Mouse (Mus musculus): ENCODE measurements around the gene 9430007A20Rik. TPM values are rescaled to one million over a fixed set of nuclear protein-coding genes. Genes with fewer than 3 reads are reported as not detected.
"Not testable (repeated sequence)": the region's sequence is repeated elsewhere in the genome, so short reads cannot be mapped to it uniquely, and the experiment has no call there.

Gene 9430007A20Rik
- not detected in 2 replicates for polyA plus RNA-seq (2015; fragmentation: Nextera tagmentation; extraction: Ambion mirVana)

DNA sequence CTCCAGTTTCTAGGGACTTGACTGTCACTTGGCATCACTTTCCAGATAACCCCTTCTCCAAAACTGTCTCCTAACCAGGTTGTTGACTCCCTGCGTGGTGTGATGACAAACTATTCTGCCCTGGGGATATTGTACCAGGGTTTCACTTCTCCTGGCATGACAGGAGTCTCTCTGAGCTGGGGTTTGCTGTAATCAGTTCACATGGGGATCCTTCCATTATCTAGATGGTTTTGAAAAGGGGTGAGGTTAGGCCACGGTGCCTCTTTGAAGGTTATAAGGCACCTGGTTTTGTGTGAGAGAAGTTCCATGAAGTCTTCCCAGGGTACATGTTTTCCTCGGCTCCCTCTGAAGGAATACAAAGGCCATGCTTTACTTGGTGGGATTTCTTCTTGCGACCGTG, at the start of gene 9430007A20Rik:
Gene 9430007A20Rik (plus strand): TSS at position 301 of the 400 bp plus-strand sequence.
- no peak within 1 kb of the TSS for H3K9ac ChIP-seq (ENCODE audit: low read depth, low read length)
- H3K4me3 ChIP-seq (ENCODE audit: low read depth, low read length) = no peak within 1 kb of the TSS
- WGBS = 74% methylated on average over 5 of the region's 5 CpGs
- no peaks in the 10 kb centered on the region for H3K4me1 ChIP-seq (replicated peaks; ENCODE audit: control insufficient read depth, insufficient read depth, low read length)
- no peaks in the 10 kb centered on the region for H3K36me3 ChIP-seq (ENCODE audit: control insufficient read depth, insufficient read depth)
- H3K4me2 ChIP-seq (replicated peaks; ENCODE audit: low read depth) = no peak within 1 kb of the TSS
- H3K27ac ChIP-seq (ENCODE audit: low read depth, low read length) = no peak within 1 kb of the TSS
- TF ChIP-seq CTCF (IDR thresholded peaks at IDR 0.05; ENCODE audit: low read depth) = no peak
- no peaks in the 10 kb centered on the region for H3K27me3 ChIP-seq (replicated peaks; ENCODE audit: control insufficient read depth, insufficient read depth, low read length)
- ATAC-seq = no peak
- H3K9me3 ChIP-seq (ENCODE audit: control insufficient read depth) = no peaks in the 10 kb centered on the region

DNA sequence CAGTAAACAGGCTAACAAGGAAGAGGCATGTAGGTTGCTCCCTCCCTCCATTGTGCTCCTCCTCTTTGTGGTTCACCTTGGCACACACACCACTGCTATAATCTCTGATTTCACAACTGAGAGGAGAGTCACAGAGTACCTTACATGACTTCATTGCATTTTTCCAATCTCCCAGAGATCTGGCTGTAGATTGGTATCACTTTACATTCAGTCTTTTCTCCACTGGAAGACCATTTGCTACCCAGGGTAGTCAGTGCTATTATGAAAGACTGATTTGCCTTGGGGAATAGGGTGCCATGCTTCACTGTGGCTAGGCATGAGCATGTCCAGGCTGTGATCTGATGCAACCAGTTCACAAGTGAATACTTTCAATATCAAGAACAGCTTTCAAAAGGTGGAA, 26.3 kb upstream of the 9430007A20Rik start:
- no peak for TF ChIP-seq CTCF (IDR thresholded peaks at IDR 0.05; ENCODE audit: low read depth)
- Histone ChIP-seq H3K4me3 (ENCODE audit: low read depth, low read length) (no peak overlapping the region), H3K4me2 (replicated peaks; ENCODE audit: low read depth) (no peak overlapping the region), H3K27me3 (replicated peaks; ENCODE audit: control insufficient read depth, insufficient read depth, low read length) (no peaks in the 10 kb centered on the region), H3K27ac (ENCODE audit: low read depth, low read length) (no peak overlapping the region), H3K9ac (ENCODE audit: low read depth, low read length) (no peak overlapping the region), H3K36me3 (ENCODE audit: control insufficient read depth, insufficient read depth) (no peaks in the 10 kb centered on the region), H3K4me1 (replicated peaks; ENCODE audit: control insufficient read depth, insufficient read depth, low read length) (no peaks in the 10 kb centered on the region), H3K9me3 (ENCODE audit: control insufficient read depth) (no peaks in the 10 kb centered on the region)
- no peak for ATAC-seq

DNA sequence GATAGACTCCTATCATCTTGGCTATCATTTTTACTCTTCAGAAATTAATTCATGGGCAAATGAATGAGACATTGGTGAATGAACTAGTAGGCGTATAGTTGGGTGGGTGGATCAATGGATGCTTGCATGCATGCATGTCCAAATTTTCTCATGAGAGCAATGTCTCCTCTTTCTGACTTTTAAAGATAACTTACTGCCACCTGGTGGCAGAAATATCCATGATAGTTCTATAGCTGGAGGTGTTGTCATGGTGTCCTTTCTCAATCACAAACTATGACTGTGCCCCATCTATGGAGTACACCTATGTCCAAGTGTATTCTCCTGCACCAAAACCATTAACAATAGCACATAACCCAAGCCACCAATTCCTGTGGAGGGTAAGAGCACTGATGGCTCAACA, 13.1 kb upstream of the 9430007A20Rik start:
- ATAC-seq = no peak
- Histone ChIP-seq H3K9ac (ENCODE audit: low read depth, low read length) (no peak overlapping the region), H3K4me1 (replicated peaks; ENCODE audit: control insufficient read depth, insufficient read depth, low read length) (no peaks in the 10 kb centered on the region), H3K4me2 (replicated peaks; ENCODE audit: low read depth) (no peak overlapping the region), H3K4me3 (ENCODE audit: low read depth, low read length) (no peak overlapping the region), H3K9me3 (ENCODE audit: control insufficient read depth) (0 out of 2 replicates have a peak, but pooled peaks cover 3% of the 10 kb centered on the region), H3K27me3 (replicated peaks; ENCODE audit: control insufficient read depth, insufficient read depth, low read length) (no peaks in the 10 kb centered on the region), H3K27ac (ENCODE audit: low read depth, low read length) (no peak overlapping the region), H3K36me3 (ENCODE audit: control insufficient read depth, insufficient read depth) (no peaks in the 10 kb centered on the region)
- no peak for TF ChIP-seq CTCF (IDR thresholded peaks at IDR 0.05; ENCODE audit: low read depth)
- WGBS = 74% methylated on average over 1 of the region's 1 CpGs

DNA sequence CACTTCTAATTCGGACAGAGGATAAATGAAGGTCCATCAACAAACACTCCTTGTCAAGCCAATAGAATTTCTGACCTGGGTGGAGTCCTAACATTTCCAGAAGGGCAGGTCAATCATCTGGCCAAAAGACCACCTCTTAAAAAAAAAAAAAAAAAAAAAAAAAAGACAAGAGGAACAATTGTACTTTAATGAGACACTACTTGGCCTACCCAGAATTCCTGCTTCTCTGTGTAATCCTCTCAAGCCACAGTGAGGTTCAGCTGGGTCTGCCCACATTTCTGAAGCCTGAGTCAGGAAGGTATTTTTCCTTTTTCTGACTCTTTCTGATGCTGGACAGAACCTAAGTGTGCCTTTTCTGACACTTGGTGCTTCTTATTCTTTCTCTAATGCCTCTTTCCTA, 25.1 kb downstream of the 9430007A20Rik start:
- no peaks in the 10 kb centered on the region for H3K4me1 ChIP-seq (replicated peaks; ENCODE audit: control insufficient read depth, insufficient read depth, low read length)
- H3K9me3 ChIP-seq (ENCODE audit: control insufficient read depth) = no peaks in the 10 kb centered on the region
- WGBS = 70% methylated on average over 1 of the region's 1 CpGs
- H3K9ac ChIP-seq (ENCODE audit: low read depth, low read length) = no peak overlapping the region
- no peak for TF ChIP-seq CTCF (IDR thresholded peaks at IDR 0.05; ENCODE audit: low read depth)
- no peaks in the 10 kb centered on the region for H3K27me3 ChIP-seq (replicated peaks; ENCODE audit: control insufficient read depth, insufficient read depth, low read length)
- no peak overlapping the region for H3K4me2 ChIP-seq (replicated peaks; ENCODE audit: low read depth)
- no peak for ATAC-seq
- no peak overlapping the region for H3K4me3 ChIP-seq (ENCODE audit: low read depth, low read length)
- H3K36me3 ChIP-seq (ENCODE audit: control insufficient read depth, insufficient read depth) = no peaks in the 10 kb centered on the region
- H3K27ac ChIP-seq (ENCODE audit: low read depth, low read length) = no peak overlapping the region

DNA sequence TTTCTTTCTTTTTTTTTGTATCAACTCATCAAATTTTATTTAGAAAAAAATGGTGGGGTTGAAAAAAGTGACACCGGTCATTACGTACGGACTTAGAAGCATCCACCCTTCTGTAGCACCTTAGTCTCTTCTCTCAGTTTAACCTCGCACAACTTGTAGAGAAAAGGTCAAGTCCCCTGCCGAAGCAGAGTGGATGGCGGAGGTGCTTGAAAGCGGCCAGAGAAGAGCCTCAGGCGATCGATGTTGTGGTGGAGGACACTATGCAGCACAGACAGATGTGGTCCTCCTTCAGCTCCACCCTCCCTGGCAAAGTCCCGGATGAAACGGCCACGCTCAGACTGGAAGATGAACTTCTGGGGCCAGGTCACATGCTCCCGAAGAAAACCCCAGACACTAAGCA, 25.7 kb downstream of the 9430007A20Rik start:
- 94% methylated on average over 13 of the region's 13 CpGs for whole genome bisulfite sequencing
- not testable (repeated sequence) for H3K4me2 ChIP-seq (replicated peaks; ENCODE audit: low read depth); H3K4me3 ChIP-seq (ENCODE audit: low read depth, low read length); H3K4me1 ChIP-seq (replicated peaks; ENCODE audit: control insufficient read depth, insufficient read depth, low read length); H3K9ac ChIP-seq (ENCODE audit: low read depth, low read length); H3K9me3 ChIP-seq (ENCODE audit: control insufficient read depth); H3K36me3 ChIP-seq (ENCODE audit: control insufficient read depth, insufficient read depth); H3K27ac ChIP-seq (ENCODE audit: low read depth, low read length); H3K27me3 ChIP-seq (replicated peaks; ENCODE audit: control insufficient read depth, insufficient read depth, low read length); ATAC-seq

DNA sequence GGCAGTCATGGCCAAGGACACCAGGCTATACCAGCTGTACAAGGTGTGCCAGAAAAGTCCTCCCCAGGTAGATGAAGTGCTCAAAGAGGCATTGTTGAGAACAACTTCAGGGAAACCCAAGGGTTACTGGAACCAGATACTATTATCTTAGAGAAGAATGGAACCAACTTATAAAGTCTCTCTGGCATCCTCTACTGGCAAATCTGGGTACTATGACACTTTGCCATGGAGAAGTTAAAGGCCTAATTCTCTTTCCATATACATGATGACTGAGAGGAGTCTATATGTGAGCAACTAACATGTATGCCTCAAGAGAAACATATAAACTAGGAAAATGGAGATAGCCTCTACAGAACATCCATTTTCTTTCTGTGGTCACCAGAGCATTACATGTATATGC, 31.5 kb downstream of the 9430007A20Rik start:
- ATAC-seq = no peak
- Histone ChIP-seq H3K27ac (ENCODE audit: low read depth, low read length) (no peak overlapping the region), H3K9ac (ENCODE audit: low read depth, low read length) (no peak overlapping the region), H3K27me3 (replicated peaks; ENCODE audit: control insufficient read depth, insufficient read depth, low read length) (no peaks in the 10 kb centered on the region), H3K4me3 (ENCODE audit: low read depth, low read length) (no peak overlapping the region), H3K4me1 (replicated peaks; ENCODE audit: control insufficient read depth, insufficient read depth, low read length) (no peaks in the 10 kb centered on the region), H3K9me3 (ENCODE audit: control insufficient read depth) (no peaks in the 10 kb centered on the region), H3K4me2 (replicated peaks; ENCODE audit: low read depth) (no peak overlapping the region), H3K36me3 (ENCODE audit: control insufficient read depth, insufficient read depth) (no peaks in the 10 kb centered on the region)
- TF ChIP-seq CTCF (IDR thresholded peaks at IDR 0.05; ENCODE audit: low read depth) = no peak

DNA sequence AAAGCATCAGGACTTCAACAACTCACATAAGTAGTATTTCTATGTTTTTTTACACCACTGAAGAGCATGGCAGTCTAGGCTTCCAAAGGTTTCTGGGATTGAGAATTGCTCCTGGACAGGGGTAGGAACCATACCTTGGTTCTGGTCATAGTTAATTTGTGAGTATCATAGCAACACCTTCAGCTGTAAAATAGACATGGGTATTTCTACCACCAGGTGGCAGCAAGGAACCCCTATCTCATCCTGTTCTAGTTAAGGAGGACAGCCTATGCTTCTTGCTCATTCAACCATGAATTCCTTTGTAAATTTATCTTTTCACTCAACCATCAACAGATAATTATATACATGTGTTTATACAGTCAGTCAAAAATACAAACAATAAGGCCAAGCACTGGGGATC, 40.2 kb downstream of the 9430007A20Rik start:
- Histone ChIP-seq H3K4me1 (replicated peaks; ENCODE audit: control insufficient read depth, insufficient read depth, low read length) (no peaks in the 10 kb centered on the region), H3K4me2 (replicated peaks; ENCODE audit: low read depth) (no peak overlapping the region), H3K27ac (ENCODE audit: low read depth, low read length) (no peak overlapping the region), H3K9ac (ENCODE audit: low read depth, low read length) (no peak overlapping the region), H3K36me3 (ENCODE audit: control insufficient read depth, insufficient read depth) (no peaks in the 10 kb centered on the region), H3K9me3 (ENCODE audit: control insufficient read depth) (no peaks in the 10 kb centered on the region), H3K27me3 (replicated peaks; ENCODE audit: control insufficient read depth, insufficient read depth, low read length) (no peaks in the 10 kb centered on the region), H3K4me3 (ENCODE audit: low read depth, low read length) (no peak overlapping the region)
- no peak for ATAC-seq
- TF ChIP-seq CTCF (IDR thresholded peaks at IDR 0.05; ENCODE audit: low read depth) = peak; percentile 54
